Mouse (Mus musculus) cerebral cortex, adult 2 months (tissue): Measurements from ENCODE around the gene Ccdc107.

Source experiments
- WGBS: fragments of 180-500 bp; shearing (Covaris S2); methylation state at CpG from one replicate; pipeline ENCODE4 v1.1.7; 2018; 5-methylcytosine and 5-hydroxymethylcytosine counted together

Ccdc107 gene

DNA sequence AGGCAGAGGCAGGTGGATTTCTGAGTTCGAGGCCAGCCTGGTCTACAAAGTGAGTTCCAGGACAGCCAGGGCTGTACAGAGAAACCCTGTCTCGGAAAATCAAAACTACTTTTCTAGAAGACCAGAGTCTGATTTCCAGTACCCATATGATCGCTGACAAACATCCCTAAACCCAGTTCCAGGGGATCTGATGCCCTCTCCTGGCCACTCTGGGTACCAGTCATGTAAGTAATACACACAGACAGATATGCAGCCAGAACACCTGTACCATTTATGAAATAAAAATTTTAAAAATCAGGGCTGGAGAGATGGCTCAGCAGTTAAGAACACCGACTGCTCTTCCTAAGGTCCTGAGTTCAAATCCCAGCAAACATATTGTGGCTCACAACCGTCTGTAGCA, 7.0 kb upstream of the Ccdc107 start:
- WGBS, result 87% methylated on average over 5 of the region's 5 CpGs

GRCm38 (mm10) chr4:43489611-43490010, 3.1 kb upstream of the Ccdc107 start:
- WGBS, result 95% methylated on average over 3 of the region's 3 CpGs

GRCm38 (mm10) chr4:43490801-43491200, 1.9 kb upstream of the Ccdc107 start:
- 88% methylated on average over 5 of the region's 5 CpGs for WGBS

DNA sequence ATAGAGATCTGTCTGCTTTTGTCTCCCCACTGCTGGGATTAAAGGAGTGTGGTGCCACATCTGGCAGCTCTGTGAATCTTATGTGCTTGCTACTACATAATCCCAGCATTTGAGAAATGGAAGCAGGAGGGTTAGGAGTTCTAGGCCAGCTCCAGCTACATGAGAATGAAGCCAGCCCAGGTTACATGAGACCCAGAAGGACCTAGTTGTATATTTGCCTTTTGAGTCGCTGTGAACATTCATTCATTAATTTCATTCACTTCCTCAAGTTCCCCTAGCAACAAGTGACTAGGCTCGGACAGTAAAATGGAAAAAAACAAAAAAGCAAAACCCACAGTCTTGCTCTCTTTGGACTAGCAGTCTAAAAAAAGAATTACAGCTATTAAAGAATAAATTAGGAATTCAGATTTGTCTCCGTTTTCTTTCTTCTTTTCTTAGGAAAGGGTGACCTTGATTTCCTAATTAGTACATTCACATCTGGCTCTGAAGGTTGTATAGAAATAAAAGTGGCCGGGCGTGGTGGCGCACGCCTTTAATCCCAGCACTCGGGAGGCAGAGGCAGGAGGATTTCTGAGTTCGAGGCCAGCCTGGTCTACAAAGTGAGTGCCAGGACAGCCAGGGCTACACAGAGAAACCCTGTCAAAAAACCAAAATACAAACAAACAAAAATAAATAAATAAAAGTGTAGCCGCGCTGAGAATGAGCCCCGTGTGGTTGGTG, 439 bp upstream of the Ccdc107 start:
- WGBS, result 29% methylated on average over 12 of the region's 12 CpGs

DNA sequence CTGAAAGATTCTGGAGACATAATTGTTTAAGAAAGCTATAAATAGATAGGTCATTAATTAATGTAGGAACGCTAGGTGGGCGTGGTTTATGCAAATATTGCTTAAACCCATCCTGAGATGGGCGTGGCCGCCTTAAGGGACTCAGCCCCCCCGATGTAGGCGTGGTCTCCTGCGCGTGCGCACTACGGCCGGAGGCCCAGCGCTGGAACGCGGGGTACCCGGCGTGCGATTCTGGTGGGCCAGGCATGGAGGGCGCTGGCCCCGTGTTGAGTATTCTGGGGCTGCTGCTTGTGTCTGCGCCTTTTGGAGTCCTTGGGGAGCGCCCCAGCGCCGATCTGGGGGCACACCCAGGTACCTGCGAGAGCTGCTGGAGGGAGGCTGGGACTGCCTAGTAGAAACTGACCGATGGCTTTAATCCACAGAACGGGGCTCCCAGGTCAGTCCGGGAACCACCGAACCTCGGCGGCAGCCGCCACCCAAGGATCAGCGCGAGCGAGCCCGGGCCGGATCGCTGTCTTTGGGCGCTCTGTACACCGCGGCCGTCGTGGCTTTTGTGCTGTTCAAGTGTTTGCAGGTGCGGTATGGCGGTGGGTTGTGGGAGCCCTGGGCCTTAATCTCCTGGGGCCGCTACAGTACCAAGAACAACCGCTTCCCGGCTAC, 616 bp downstream of the Ccdc107 start:
- WGBS, result under 1% methylated on average over 47 of the region's 47 CpGs

- WGBS, result 1% methylated on average over 9 of the region's 9 CpGs
Measured at GRCm38 (mm10) chr4:43493846-43494240, 1.1 kb downstream of the Ccdc107 start.

DNA sequence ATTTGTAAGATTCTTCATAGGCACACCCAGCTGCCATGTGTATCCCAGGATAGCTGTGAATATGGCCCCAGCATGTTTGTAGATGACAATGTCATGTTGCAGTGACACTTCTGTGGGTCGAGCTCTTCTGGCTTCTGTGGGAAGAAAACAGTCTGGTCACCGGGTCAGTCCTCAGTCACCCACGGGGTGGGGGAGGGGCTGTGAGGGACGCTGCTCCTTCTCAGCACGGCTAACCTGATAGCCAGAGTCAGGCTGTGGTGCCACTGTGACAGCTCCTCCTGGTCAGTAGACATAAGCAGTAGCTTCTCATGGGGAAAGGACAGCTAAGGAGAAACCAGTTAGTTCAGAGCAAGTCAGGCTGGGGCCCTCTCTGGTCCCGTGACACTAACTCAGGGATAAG, 3.9 kb downstream of the Ccdc107 start:
- 75% methylated on average over 6 of the region's 6 CpGs for WGBS

GRCm38 (mm10) chr4:43497405-43497804, 4.7 kb downstream of the Ccdc107 start:
- 97% methylated on average over 8 of the region's 8 CpGs for WGBS

- WGBS, result 89% methylated on average over 4 of the region's 4 CpGs
Measured at GRCm38 (mm10) chr4:43497946-43498345, 5.2 kb downstream of the Ccdc107 start.

DNA sequence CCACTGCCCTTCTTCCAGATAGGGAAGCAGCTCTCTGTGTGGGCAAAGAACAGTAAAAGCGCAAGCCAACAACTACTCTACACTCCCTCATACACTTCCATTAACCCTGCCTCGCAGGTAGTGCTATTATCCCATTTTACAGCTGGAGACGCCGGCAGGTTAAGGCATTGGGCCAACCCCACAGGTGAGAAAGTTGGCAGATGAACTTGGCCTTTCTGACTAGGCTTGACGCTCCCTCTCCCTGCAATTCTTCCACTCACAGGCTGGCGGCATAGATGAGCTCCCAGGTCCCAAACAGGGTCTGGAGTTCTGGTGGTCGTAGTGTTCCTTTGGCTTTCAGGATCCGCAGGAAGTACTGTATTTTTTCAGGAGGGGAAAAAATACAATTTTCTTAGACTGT, 6.3 kb downstream of the Ccdc107 start:
- WGBS, result 15% methylated on average over 8 of the region's 8 CpGs

- 6% methylated on average over 50 of the region's 50 CpGs for WGBS
Measured at GRCm38 (mm10) chr4:43499407-43500333, 7.0 kb downstream of the Ccdc107 start, which contains the start of gene Arhgef39. Arhgef39 (minus strand) TSS chr4:43499695.

GRCm38 (mm10) chr4:43503041-43503440, 10.3 kb downstream of the Ccdc107 start:
- 86% methylated on average over 2 of the region's 2 CpGs for WGBS

- WGBS, result 92% methylated on average over 6 of the region's 6 CpGs
Measured at GRCm38 (mm10) chr4:43503506-43503905, 10.8 kb downstream of the Ccdc107 start.

DNA sequence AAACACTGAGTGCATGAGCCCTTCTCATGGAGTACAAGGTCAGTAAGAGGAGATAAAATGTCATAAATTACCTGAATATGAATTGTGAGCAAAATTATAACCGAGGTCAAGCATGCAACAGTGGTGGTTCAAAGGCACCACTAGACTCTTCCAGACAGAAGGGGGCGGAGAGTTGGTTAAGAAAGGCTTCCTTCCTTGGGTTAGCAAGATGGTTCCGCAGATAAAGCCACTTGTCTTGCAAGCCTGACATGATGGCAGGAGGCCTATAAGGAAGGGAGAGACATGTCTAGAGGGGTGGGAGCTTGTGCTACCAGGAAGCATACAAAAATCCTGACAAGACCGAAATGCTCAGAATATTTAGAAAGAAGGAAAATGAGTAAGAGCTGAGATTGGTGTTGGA, 11.6 kb downstream of the Ccdc107 start:
- 79% methylated on average over 4 of the region's 4 CpGs for WGBS

DNA sequence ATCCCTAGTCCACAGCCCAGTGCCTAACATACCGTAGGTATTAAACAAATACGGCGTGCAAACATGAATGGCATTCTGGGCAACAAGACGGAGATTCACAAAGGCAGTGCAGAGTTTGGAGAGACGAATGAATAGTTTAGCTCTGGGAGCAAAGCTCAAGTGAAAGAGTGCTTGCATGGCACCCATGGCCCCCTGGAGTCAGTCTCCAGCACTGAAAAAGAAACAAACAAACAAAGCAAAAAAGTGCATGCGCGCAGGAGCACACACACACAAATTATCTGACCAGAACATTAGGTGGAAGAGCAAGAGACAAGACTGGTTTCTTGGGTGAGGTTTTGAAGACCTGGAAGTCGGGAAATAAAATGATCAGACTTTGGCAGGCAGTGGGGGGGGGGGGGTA, 13.4 kb downstream of the Ccdc107 start:
- WGBS, result 72% methylated on average over 8 of the region's 8 CpGs

GRCm38 (mm10) chr4:43506536-43507185, 14.0 kb downstream of the Ccdc107 start, which contains the start of gene Car9:
Car9 (plus strand) TSS chr4:43506966.
- WGBS, result 61% methylated on average over 9 of the region's 9 CpGs

- WGBS, result 18% methylated on average over 22 of the region's 22 CpGs
Measured at GRCm38 (mm10) chr4:43507938-43508665, 15.4 kb downstream of the Ccdc107 start.

GRCm38 (mm10) chr4:43508666-43508997, 15.9 kb downstream of the Ccdc107 start:
- 14% methylated on average over 13 of the region's 13 CpGs for WGBS

GRCm38 (mm10) chr4:43509109-43509508, 16.4 kb downstream of the Ccdc107 start:
- WGBS, result 53% methylated on average over 9 of the region's 9 CpGs

DNA sequence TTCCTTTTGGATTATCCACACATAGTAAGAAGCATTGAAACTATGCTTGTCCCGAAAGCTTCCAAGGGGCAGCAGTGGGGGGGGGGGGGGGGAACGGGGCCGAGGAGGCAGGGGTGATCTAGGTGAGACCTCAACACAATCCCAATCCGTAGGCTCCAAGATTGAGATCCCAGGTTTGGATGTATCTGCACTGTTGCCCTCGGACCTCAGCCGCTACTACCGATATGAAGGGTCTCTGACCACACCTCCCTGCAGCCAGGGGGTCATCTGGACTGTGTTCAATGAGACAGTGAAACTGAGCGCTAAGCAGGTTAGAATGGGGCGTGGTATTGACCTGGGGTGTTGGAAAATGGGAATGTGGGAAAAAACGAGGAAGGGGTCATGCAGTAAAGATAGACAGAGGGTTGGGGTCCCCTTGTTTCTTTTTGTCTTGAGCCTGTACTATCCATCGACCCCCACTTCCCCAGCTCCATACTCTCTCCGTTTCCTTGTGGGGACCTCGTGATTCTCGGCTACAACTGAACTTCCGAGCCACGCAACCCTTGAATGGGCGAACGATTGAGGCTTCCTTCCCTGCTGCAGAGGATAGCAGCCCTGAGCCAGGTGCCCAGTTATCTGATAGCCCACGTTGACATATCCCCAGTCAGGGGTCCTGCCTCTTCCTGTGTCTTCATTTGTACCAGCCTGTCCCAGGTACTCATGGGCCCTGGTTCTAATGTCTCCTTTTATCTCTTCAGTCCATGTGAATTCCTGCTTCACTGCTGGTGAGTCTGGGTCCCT, 19.2 kb downstream of the Ccdc107 start:
- 78% methylated on average over 19 of the region's 19 CpGs for WGBS
